Mouse (Mus musculus) hindbrain, embryonic 13.5 days (tissue): ENCODE measurements around the gene Eml1. TPM values are rescaled to one million over a fixed set of nuclear protein-coding genes. Genes with fewer than 3 reads are reported as not detected.

Source experiments
- ATAC-seq: fragments of 200-750 bp; cut with Nextera tagmentation; 2 replicates; pipeline ENCODE4 v1.8.0; 2017; ENCODE audit warnings: moderate TSS enrichment; ENCODE audit not compliant: low FRiP score
- H3K27ac ChIP-seq: fragments of 300-500 bp; sonication (generic); 2 replicates; pipeline ENCODE4 v1.5.1; 2015; ENCODE audit warnings: inconsistent platforms, mild to moderate bottlenecking, moderate library complexity
- H3K27me3 ChIP-seq: fragments of 300-500 bp; sonication (generic); 2 replicates; pipeline ENCODE4 v1.6.1; 2015; ENCODE audit warnings: mild to moderate bottlenecking, inconsistent platforms
- H3K36me3 ChIP-seq: fragments of 300-500 bp; sonication (generic); 2 replicates; pipeline ENCODE4 v1.6.1; 2015; ENCODE audit warnings: mild to moderate bottlenecking, inconsistent platforms
- H3K4me1 ChIP-seq: fragments of 300-500 bp; sonication (generic); replicated peaks from 2 replicates; pipeline ENCODE4 v1.6.1; 2015; ENCODE audit warnings: inconsistent platforms
- H3K4me2 ChIP-seq: fragments of 300-500 bp; sonication (generic); 2 replicates; pipeline ENCODE4 v1.6.1; 2015; ENCODE audit warnings: inconsistent platforms, mild to moderate bottlenecking, moderate library complexity
- H3K4me3 ChIP-seq: fragments of 300-500 bp; sonication (generic); 2 replicates; pipeline ENCODE4 v1.5.1; 2015; ENCODE audit warnings: mild to moderate bottlenecking, inconsistent platforms
- H3K9ac ChIP-seq: fragments of 300-500 bp; sonication (generic); 2 replicates; pipeline ENCODE4 v1.6.1; 2015; ENCODE audit warnings: mild to moderate bottlenecking, inconsistent platforms
- H3K9me3 ChIP-seq: fragments of 300-500 bp; sonication (generic); 2 replicates; pipeline ENCODE4 v1.6.1; 2016; ENCODE audit warnings: inconsistent platforms
- WGBS: fragments of 180-500 bp; shearing (Covaris S2); methylation state at CpG from one replicate; pipeline ENCODE4 v1.1.7; 2015; 5-methylcytosine and 5-hydroxymethylcytosine counted together
- polyA plus RNA-seq: library from polyadenylated mRNA; unstranded; fragments of >200 nt; fragmentation: Nextera tagmentation; extraction: Ambion mirVana; gene quantifications from 2 replicates; pipeline ENCODE4 v1.2.1, GENCODE M21; 2015

The Eml1 gene
- polyA plus RNA-seq, 1 experiment from 2014 or later, result 61.9 TPM

DNA sequence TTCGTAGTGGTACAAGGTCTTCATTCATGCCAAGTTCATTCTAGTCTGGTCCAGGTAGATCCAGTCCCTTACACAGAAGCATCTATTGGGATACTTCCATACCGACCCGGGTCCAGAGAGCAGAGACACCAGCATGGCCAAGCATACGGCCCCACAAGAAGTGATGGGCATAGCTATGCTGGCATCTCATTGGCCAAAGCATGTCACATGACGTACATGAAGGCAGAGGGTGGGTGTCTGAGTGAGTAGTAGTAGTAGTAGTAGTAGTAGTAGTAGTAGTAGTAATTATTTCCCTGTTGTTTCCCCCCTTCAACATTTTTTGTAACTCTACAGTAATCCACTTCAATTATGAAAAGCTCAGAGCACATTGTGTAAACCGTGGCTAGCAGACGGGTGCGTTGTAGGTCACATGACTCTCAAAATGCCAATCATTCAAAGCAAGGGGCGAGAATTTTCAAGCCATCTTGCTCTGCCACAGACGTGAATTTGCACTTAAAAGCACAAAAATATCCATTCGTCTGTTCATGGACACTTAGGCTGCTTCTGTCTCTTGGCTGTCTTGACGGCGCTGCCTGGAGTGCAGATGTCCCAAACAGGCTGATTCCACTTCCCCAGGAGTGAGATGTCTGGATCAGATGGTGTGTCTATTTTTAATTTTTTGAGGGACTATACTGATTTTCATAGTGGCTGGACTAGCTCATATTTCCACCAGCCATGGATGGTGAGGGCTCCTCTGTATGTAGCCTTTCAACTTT lies 7.8 kb downstream of the Eml1 start:
- no peaks in the 10 kb centered on the region for H3K9me3 ChIP-seq
- no peak for ATAC-seq
- 84% methylated on average over 13 of the region's 13 CpGs for WGBS
- no peaks in the 10 kb centered on the region for H3K36me3 ChIP-seq
- no peak overlapping the region for H3K4me2 ChIP-seq
- H3K4me1 ChIP-seq, result no peaks in the 10 kb centered on the region
- no peak overlapping the region for H3K9ac ChIP-seq
- H3K27ac ChIP-seq, result no peak overlapping the region
- no peak overlapping the region for H3K4me3 ChIP-seq
- H3K27me3 ChIP-seq, result no peaks in the 10 kb centered on the region

DNA sequence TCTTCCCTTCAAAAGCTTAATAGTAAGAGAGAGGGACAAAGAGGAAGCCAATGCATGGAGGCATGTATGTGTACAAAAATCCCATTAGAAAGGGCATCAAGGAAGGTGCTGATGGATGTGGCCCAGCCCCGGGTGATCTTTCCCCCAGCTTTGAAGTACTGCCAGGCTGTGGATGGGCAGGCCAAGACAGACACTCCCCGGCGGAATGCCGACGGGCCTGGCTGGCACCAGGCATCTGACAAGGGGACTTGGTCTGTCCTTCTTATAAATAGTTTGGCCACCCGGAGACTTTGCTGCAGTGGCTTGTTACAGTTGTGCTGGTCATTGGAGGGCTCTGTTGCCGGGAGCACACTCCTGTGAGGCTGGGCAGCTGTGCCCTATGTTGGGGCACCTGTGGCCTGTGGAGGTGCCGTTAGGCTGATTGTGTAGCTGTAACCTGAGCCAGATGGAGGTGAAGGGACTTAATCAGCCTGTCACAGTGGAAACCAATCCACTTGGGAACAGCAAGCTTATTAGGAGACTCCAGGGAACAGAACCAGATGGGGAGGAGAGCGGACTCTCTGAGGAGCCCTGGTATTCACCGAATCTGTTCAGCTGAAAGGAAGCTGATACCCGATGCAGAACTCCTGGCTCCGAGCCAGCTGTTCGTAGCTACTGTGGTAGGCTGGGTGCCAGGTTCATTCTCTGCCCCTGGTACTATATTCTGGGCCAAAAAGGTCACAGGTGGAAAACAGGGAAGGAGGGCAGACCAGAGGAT lies 15.9 kb downstream of the Eml1 start:
- Histone ChIP-seq H3K9ac (no peak overlapping the region), H3K4me3 (no peak overlapping the region), H3K9me3 (no peaks in the 10 kb centered on the region), H3K4me2 (no peak overlapping the region; the same call in 1 of the 2 replicates), H3K27me3 (peaks cover 4% of the 10 kb centered on the region; the same call in 1 of the 2 replicates), H3K36me3 (no peaks in the 10 kb centered on the region), H3K27ac (0 out of 2 replicates have a peak overlapping the region, but pooled peaks have one; percentile 46), H3K4me1 (peaks cover 21% of the 10 kb centered on the region)
- peak; percentile 47; the same call in 1 of the 2 replicates for ATAC-seq
- WGBS, result 48% methylated on average over 13 of the region's 13 CpGs

- H3K9ac ChIP-seq, result no peak overlapping the region
- peaks cover 4% of the 10 kb centered on the region; the same call in 1 of the 2 replicates for H3K27me3 ChIP-seq
- no peaks in the 10 kb centered on the region for H3K9me3 ChIP-seq
- H3K4me2 ChIP-seq, result no peak overlapping the region
- H3K4me1 ChIP-seq, result peaks cover 27% of the 10 kb centered on the region
- 31% methylated on average over 3 of the region's 3 CpGs for WGBS
- H3K27ac ChIP-seq, result no peak overlapping the region
- no peak for ATAC-seq
- no peak overlapping the region for H3K4me3 ChIP-seq
- no peaks in the 10 kb centered on the region for H3K36me3 ChIP-seq
These were observed 19.0 kb downstream of the Eml1 start for GRCm38 (mm10) chr12:108389718-108390117.

DNA sequence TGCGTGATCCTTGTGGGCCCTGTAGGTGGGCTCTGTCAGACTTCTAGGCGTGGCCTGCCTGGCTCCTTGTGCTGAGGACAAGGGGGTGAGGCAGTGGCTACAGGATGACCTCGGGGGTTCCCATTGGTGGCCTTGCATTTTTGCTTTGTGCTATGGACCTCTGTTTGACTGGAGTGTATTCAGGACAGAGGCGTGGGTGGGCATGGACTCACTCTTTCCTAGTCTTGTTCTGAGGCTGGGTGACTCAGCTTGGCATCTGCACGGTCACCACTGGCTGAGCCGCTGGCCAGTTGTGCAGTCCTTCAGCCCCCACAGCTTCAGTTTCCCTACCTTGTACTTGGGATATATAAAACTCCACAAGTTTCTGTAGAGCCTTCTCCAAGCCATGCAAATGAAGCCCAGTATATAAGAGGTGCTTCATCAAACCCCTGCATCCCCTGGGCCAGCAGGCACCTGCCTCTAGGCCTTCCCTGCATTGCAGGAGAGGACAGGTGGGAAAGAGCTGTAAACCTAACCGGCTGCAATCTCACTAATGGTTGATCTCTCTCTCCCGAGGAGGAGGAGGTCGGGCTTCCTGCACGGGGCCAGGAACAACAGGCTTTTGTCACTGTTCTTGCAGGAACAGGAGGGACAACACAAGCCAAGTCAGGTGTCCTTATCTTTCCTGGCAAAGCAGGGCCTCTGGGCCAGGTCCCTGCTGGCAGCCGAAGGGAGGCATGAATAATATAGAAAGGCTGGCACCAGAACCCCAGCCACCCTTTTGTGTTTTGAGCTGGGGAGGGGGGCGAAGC lies 21.7 kb downstream of the Eml1 start:
- Histone ChIP-seq H3K36me3 (no peaks in the 10 kb centered on the region), H3K4me1 (peaks cover 36% of the 10 kb centered on the region), H3K27ac (no peak overlapping the region), H3K27me3 (peaks cover 4% of the 10 kb centered on the region; the same call in 1 of the 2 replicates), H3K9ac (no peak overlapping the region), H3K9me3 (no peaks in the 10 kb centered on the region), H3K4me2 (no peak overlapping the region), H3K4me3 (no peak overlapping the region)
- no peak for ATAC-seq
- 75% methylated on average over 12 of the region's 12 CpGs for WGBS

GRCm38 (mm10) chr12:108393082-108393481 lies 22.3 kb downstream of the Eml1 start:
- 85% methylated on average over 4 of the region's 4 CpGs for WGBS

DNA sequence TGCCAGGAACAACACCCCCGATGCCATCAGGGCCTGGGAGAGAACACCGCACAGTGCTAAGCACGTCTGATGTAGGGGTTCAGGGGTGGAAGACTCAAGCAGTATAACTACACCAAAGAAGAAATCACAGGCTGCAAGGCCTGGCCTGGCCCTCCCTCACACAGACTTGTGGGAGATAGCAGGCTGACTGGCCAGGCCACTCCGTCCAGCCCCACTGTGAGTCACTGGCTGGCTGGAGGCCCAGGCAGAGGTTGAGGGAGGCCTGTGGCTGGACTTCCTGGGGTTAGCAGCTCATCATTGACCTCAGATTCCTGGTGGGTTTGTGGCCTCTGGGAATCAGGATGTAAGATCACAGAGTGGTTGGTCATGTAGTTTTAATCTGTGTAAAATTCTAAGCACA lies 22.9 kb downstream of the Eml1 start:
- H3K4me3 ChIP-seq, result no peak overlapping the region
- ATAC-seq, result no peak
- WGBS, result 79% methylated on average over 4 of the region's 4 CpGs
- H3K9ac ChIP-seq, result no peak overlapping the region
- peaks cover 3% of the 10 kb centered on the region; the same call in 1 of the 2 replicates for H3K27me3 ChIP-seq
- H3K27ac ChIP-seq, result no peak overlapping the region
- H3K9me3 ChIP-seq, result no peaks in the 10 kb centered on the region
- H3K4me1 ChIP-seq, result peaks cover 41% of the 10 kb centered on the region
- no peak overlapping the region for H3K4me2 ChIP-seq
- no peaks in the 10 kb centered on the region for H3K36me3 ChIP-seq

More at GRCm38 (mm10) chr12:108393082-108393481, 22.3 kb downstream of the Eml1 start:
- Histone ChIP-seq H3K9ac (no peak overlapping the region), H3K4me2 (no peak overlapping the region), H3K9me3 (no peaks in the 10 kb centered on the region), H3K36me3 (no peaks in the 10 kb centered on the region), H3K4me3 (no peak overlapping the region), H3K27ac (no peak overlapping the region), H3K27me3 (peaks cover 4% of the 10 kb centered on the region; the same call in 1 of the 2 replicates), H3K4me1 (peaks cover 41% of the 10 kb centered on the region)
- no peak for ATAC-seq

GRCm38 (mm10) chr12:108394534-108395284 lies 24.0 kb downstream of the Eml1 start:
- no peaks in the 10 kb centered on the region; the same call in 1 of the 2 replicates for H3K27me3 ChIP-seq
- WGBS, result 92% methylated on average over 17 of the region's 17 CpGs
- H3K9me3 ChIP-seq, result no peaks in the 10 kb centered on the region
- H3K27ac ChIP-seq, result peak overlapping the region; percentile 86
- H3K4me1 ChIP-seq, result peaks cover 41% of the 10 kb centered on the region
- no peak overlapping the region for H3K9ac ChIP-seq
- H3K4me2 ChIP-seq, result no peak overlapping the region
- no peaks in the 10 kb centered on the region for H3K36me3 ChIP-seq
- no peak for ATAC-seq
- no peak overlapping the region for H3K4me3 ChIP-seq

DNA sequence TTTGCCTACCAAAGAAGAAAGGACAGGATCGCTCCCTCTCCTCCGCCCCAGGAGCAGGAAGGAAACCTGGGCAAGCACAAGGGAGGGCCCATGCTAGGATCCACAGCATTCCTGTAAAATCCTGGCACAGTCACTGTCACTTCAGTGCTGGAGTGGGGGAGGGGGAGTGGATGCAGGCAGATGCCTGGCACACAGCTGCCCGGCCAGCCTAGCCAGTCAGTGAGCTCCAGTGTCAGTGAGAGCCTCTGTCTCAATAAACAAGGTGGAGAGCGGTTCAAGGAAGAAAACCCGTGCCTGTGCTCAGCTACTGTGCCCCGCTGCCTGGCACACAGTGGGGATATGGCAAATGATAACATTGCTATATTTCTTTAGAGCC lies 24.5 kb downstream of the Eml1 start:
- Histone ChIP-seq H3K9ac (no peak overlapping the region), H3K27me3 (no peaks in the 10 kb centered on the region; the same call in 1 of the 2 replicates), H3K36me3 (no peaks in the 10 kb centered on the region), H3K4me2 (no peak overlapping the region), H3K4me1 (peaks cover 41% of the 10 kb centered on the region), H3K27ac (peak overlapping the region; percentile 86), H3K4me3 (no peak overlapping the region), H3K9me3 (no peaks in the 10 kb centered on the region)
- 72% methylated on average over 6 of the region's 6 CpGs for WGBS
- no peak for ATAC-seq

DNA sequence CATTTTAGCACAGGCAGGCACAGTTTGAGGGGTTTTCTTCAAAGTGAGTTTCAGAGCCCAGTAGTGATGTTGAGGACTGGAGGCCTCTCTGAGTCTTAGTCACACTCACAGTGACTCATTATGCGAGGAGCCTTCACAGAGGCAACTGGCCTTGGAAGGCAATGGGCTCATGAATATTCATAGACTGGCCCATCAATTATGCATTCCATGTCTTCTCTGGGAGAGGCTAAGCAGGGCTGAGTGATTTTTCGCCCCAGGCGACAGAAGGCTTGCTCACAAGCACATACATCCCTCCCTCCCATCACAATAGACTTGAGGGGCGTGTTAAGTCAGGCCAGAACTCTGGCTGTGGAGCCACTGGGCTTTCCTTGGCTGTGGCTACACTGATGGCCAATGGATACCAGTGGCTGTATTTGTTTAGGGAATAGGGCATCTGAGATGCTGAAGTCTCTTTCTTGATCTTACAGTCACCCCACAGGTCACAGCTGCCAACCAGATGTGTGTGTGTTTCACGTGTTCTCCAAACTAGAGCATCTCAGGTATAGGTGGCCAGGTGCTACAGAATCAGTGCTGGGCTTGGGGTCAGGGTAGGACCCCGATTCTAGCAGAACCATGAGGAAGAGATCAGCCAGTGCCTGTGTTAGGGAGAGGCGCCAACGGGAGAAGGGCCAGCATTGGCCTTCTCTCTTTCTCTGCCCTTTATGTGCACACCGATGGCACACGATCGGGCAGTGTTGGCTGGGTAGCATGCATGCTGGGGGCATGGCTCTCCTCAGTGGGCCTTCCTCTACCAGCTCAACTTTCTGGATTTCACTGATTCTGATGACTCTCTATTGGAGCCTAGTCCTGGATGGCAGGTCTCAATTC lies 25.6 kb downstream of the Eml1 start:
- 52% methylated on average over 11 of the region's 11 CpGs for WGBS
- Histone ChIP-seq H3K9me3 (no peaks in the 10 kb centered on the region), H3K4me2 (no peak overlapping the region), H3K4me1 (peaks cover 38% of the 10 kb centered on the region), H3K27me3 (no peaks in the 10 kb centered on the region; the same call in 1 of the 2 replicates), H3K36me3 (no peaks in the 10 kb centered on the region), H3K27ac (peak overlapping the region; percentile 86), H3K9ac (no peak overlapping the region), H3K4me3 (no peak overlapping the region)
- ATAC-seq, result peak; percentile 87

- H3K4me2 ChIP-seq, result no peak overlapping the region
- 89% methylated on average over 7 of the region's 7 CpGs for WGBS
- no peak overlapping the region for H3K9ac ChIP-seq
- H3K9me3 ChIP-seq, result no peaks in the 10 kb centered on the region
- H3K27me3 ChIP-seq, result no peaks in the 10 kb centered on the region; the same call in 1 of the 2 replicates
- ATAC-seq, result no peak
- no peak overlapping the region for H3K27ac ChIP-seq
- H3K4me1 ChIP-seq, result peaks cover 31% of the 10 kb centered on the region
- no peak overlapping the region for H3K4me3 ChIP-seq
- no peaks in the 10 kb centered on the region for H3K36me3 ChIP-seq
These were observed 27.9 kb downstream of the Eml1 start for GRCm38 (mm10) chr12:108398681-108399080.

DNA sequence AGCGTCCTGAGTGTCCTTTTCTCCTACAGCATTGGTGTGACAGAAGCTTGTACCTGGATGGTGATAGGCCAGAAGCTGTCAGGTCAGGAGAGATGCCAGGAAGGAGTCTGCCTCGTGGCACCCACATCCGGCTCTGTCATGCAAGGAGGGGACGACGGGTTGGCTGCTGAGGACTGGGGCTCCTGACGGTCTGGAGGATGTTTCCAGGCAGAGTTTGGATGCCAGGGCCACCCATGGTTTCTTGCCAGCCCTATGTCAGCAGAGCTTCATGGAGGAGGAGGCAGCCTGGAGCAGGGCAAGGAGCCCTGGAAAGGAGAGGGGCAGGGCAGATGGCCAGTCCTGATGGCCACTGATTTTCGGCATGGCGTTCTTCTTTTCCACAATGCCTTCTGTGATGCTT lies 28.4 kb downstream of the Eml1 start:
- no peak overlapping the region for H3K27ac ChIP-seq
- 91% methylated on average over 8 of the region's 8 CpGs for WGBS
- H3K4me2 ChIP-seq, result no peak overlapping the region
- H3K36me3 ChIP-seq, result no peaks in the 10 kb centered on the region
- no peak for ATAC-seq
- H3K27me3 ChIP-seq, result no peaks in the 10 kb centered on the region; the same call in 1 of the 2 replicates
- peaks cover 36% of the 10 kb centered on the region for H3K4me1 ChIP-seq
- H3K9me3 ChIP-seq, result no peaks in the 10 kb centered on the region
- H3K4me3 ChIP-seq, result no peak overlapping the region
- no peak overlapping the region for H3K9ac ChIP-seq
